Mouse (Mus musculus): ENCODE measurements around the gene Rabl3. TPM values are rescaled to one million over a fixed set of nuclear protein-coding genes. Genes with fewer than 3 reads are reported as not detected.

Gene Rabl3
- polyA plus RNA-seq, 1 experiment from 2014 or later: 42.3 TPM

GRCm38 (mm10) chr16:37517596-37518211, 22.0 kb upstream of the Rabl3 start:
- Histone ChIP-seq H3K36me3 (ENCODE audit: control insufficient read depth, insufficient read depth, low read length) (peaks cover 8% of the 10 kb centered on the region; the same call in 1 of the 2 replicates), H3K9me3 (ENCODE audit: control insufficient read depth, low read length) (no peaks in the 10 kb centered on the region), H3K27me3 (ENCODE audit: control insufficient read depth, insufficient read depth, low read length) (no peaks in the 10 kb centered on the region), H3K9ac (ENCODE audit: low read length) (no peak overlapping the region), H3K4me2 (ENCODE audit: low read depth, low read length, severe bottlenecking) (no peak overlapping the region), H3K4me3 (ENCODE audit: low read depth, low read length) (no peak overlapping the region), H3K4me1 (replicated peaks; ENCODE audit: control insufficient read depth, insufficient read depth, low read length) (no peaks in the 10 kb centered on the region), H3K27ac (ENCODE audit: low read depth, low read length) (no peak overlapping the region)
- ATAC-seq (replicated peaks; ENCODE audit: low FRiP score) (no peak), DNase-seq (ENCODE audit: low spot score) (no peak)
- WGBS: 91% methylated on average over 4 of the region's 4 CpGs

DNA sequence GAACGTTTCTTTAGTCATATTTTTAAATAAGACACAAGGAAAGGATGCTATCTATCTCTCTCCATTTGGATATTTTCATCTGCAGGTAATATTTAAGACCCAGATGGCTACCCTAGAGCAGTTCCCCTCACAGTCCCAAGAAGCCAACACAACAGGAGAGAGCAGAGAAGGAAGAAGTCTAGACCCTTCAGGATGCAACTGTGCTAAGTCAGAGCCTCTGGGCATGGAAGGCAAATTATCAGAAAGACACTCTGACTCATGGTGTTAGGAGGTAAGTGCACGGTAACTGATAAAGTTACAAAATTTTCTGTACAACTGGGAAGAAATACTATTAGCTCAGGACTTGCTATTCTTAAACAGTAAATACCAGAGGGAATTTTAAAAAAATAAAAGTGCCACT, 21.0 kb upstream of the Rabl3 start:
- no peak for DNase-seq (ENCODE audit: low spot score)
- Histone ChIP-seq H3K27ac (ENCODE audit: low read depth, low read length) (no peak overlapping the region), H3K4me2 (ENCODE audit: low read depth, low read length, severe bottlenecking) (no peak overlapping the region), H3K27me3 (ENCODE audit: control insufficient read depth, insufficient read depth, low read length) (no peaks in the 10 kb centered on the region), H3K4me1 (replicated peaks; ENCODE audit: control insufficient read depth, insufficient read depth, low read length) (no peaks in the 10 kb centered on the region), H3K9ac (ENCODE audit: low read length) (no peak overlapping the region), H3K9me3 (ENCODE audit: control insufficient read depth, low read length) (peaks cover 2% of the 10 kb centered on the region; the same call in 1 of the 2 replicates), H3K36me3 (ENCODE audit: control insufficient read depth, insufficient read depth, low read length) (peaks cover 11% of the 10 kb centered on the region; the same call in 1 of the 2 replicates), H3K4me3 (ENCODE audit: low read depth, low read length) (no peak overlapping the region)
- no peak for ATAC-seq (replicated peaks; ENCODE audit: low FRiP score)
- WGBS: 90% methylated on average over 2 of the region's 2 CpGs

GRCm38 (mm10) chr16:37519721-37520120, 20.0 kb upstream of the Rabl3 start:
- no peaks in the 10 kb centered on the region for H3K4me1 ChIP-seq (replicated peaks; ENCODE audit: control insufficient read depth, insufficient read depth, low read length)
- 95% methylated on average over 1 of the region's 1 CpGs for WGBS
- peaks cover 3% of the 10 kb centered on the region; the same call in 1 of the 2 replicates for H3K9me3 ChIP-seq (ENCODE audit: control insufficient read depth, low read length)
- ATAC-seq (replicated peaks; ENCODE audit: low FRiP score) (no peak), DNase-seq (ENCODE audit: low spot score) (no peak)
- H3K36me3 ChIP-seq (ENCODE audit: control insufficient read depth, insufficient read depth, low read length): peaks cover 16% of the 10 kb centered on the region; the same call in 1 of the 2 replicates
- H3K9ac ChIP-seq (ENCODE audit: low read length): no peak overlapping the region
- no peaks in the 10 kb centered on the region for H3K27me3 ChIP-seq (ENCODE audit: control insufficient read depth, insufficient read depth, low read length)
- no peak overlapping the region for H3K27ac ChIP-seq (ENCODE audit: low read depth, low read length)
- H3K4me2 ChIP-seq (ENCODE audit: low read depth, low read length, severe bottlenecking): no peak overlapping the region
- no peak overlapping the region for H3K4me3 ChIP-seq (ENCODE audit: low read depth, low read length)

DNA sequence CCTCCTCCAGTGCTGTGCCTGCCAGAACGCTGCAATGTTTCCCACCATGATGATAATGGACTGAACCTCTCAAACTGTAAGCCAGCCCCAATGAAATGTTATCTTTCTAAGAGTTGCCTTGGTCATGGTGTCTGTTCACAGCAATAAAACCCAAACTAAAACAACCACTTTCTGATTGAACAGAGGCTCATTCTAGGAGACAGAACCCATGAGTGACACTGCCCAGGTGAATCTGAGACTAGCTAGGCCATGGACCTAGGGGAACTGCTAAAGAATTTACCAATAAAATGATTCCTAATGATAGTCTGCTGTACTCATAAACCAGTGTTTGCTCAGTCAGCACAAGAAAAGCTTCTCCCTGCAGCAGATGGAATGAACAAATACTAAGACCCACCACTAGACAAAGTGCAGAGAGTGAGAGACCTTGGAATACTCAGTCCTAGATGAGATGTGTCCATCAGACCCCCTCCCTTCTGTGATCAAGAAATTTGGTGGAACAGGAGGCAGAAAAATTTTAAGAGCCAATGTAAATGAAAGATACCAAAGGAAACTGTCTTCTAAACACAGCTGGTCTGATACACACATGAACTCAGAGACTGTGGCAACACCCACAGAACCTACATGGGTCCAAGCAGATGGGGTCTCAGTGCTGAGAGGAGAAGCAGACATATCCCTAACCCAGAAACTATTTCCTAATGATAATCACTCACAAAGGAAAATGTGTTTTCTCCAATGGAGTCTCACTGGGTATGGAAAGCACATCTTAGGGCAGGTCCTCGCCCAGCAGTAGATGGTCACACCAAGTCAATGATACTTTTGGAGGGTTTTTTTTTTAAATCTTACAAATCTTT, 19.3 kb upstream of the Rabl3 start:
- H3K27ac ChIP-seq (ENCODE audit: low read depth, low read length): no peak overlapping the region
- no peak overlapping the region for H3K9ac ChIP-seq (ENCODE audit: low read length)
- peaks cover 3% of the 10 kb centered on the region; the same call in 1 of the 2 replicates for H3K9me3 ChIP-seq (ENCODE audit: control insufficient read depth, low read length)
- H3K4me1 ChIP-seq (replicated peaks; ENCODE audit: control insufficient read depth, insufficient read depth, low read length): no peaks in the 10 kb centered on the region
- no peak overlapping the region for H3K4me2 ChIP-seq (ENCODE audit: low read depth, low read length, severe bottlenecking)
- no peak for ATAC-seq (replicated peaks; ENCODE audit: low FRiP score)
- H3K4me3 ChIP-seq (ENCODE audit: low read depth, low read length): no peak overlapping the region
- WGBS: 93% methylated on average over 2 of the region's 2 CpGs
- DNase-seq (ENCODE audit: low spot score): no peak
- no peaks in the 10 kb centered on the region for H3K27me3 ChIP-seq (ENCODE audit: control insufficient read depth, insufficient read depth, low read length)
- peaks cover 16% of the 10 kb centered on the region; the same call in 1 of the 2 replicates for H3K36me3 ChIP-seq (ENCODE audit: control insufficient read depth, insufficient read depth, low read length)

GRCm38 (mm10) chr16:37522100-37522697, 17.5 kb upstream of the Rabl3 start:
- Histone ChIP-seq H3K27ac (ENCODE audit: low read depth, low read length) (no peak overlapping the region), H3K4me3 (ENCODE audit: low read depth, low read length) (no peak overlapping the region), H3K27me3 (ENCODE audit: control insufficient read depth, insufficient read depth, low read length) (no peaks in the 10 kb centered on the region), H3K4me1 (replicated peaks; ENCODE audit: control insufficient read depth, insufficient read depth, low read length) (no peaks in the 10 kb centered on the region), H3K36me3 (ENCODE audit: control insufficient read depth, insufficient read depth, low read length) (peaks cover 16% of the 10 kb centered on the region; the same call in 1 of the 2 replicates), H3K9ac (ENCODE audit: low read length) (no peak overlapping the region), H3K9me3 (ENCODE audit: control insufficient read depth, low read length) (peaks cover 3% of the 10 kb centered on the region; the same call in 1 of the 2 replicates), H3K4me2 (ENCODE audit: low read depth, low read length, severe bottlenecking) (no peak overlapping the region)
- ATAC-seq (replicated peaks; ENCODE audit: low FRiP score) (no peak), DNase-seq (ENCODE audit: low spot score) (no peak)
- 92% methylated on average over 7 of the region's 7 CpGs for WGBS

- H3K4me3 ChIP-seq (ENCODE audit: low read depth, low read length): no peak overlapping the region
- DNase-seq (ENCODE audit: low spot score) (no peak), ATAC-seq (replicated peaks; ENCODE audit: low FRiP score) (no peak)
- H3K27me3 ChIP-seq (ENCODE audit: control insufficient read depth, insufficient read depth, low read length): no peaks in the 10 kb centered on the region
- H3K36me3 ChIP-seq (ENCODE audit: control insufficient read depth, insufficient read depth, low read length): peaks cover 13% of the 10 kb centered on the region; the same call in 1 of the 2 replicates
- H3K4me1 ChIP-seq (replicated peaks; ENCODE audit: control insufficient read depth, insufficient read depth, low read length): no peaks in the 10 kb centered on the region
- H3K9ac ChIP-seq (ENCODE audit: low read length): no peak overlapping the region
- no peak overlapping the region for H3K4me2 ChIP-seq (ENCODE audit: low read depth, low read length, severe bottlenecking)
- H3K9me3 ChIP-seq (ENCODE audit: control insufficient read depth, low read length): peaks cover 3% of the 10 kb centered on the region; the same call in 1 of the 2 replicates
- H3K27ac ChIP-seq (ENCODE audit: low read depth, low read length): no peak overlapping the region
- WGBS: 95% methylated on average over 2 of the region's 2 CpGs
Observed at GRCm38 (mm10) chr16:37525121-37525520, 14.6 kb upstream of the Rabl3 start.

DNA sequence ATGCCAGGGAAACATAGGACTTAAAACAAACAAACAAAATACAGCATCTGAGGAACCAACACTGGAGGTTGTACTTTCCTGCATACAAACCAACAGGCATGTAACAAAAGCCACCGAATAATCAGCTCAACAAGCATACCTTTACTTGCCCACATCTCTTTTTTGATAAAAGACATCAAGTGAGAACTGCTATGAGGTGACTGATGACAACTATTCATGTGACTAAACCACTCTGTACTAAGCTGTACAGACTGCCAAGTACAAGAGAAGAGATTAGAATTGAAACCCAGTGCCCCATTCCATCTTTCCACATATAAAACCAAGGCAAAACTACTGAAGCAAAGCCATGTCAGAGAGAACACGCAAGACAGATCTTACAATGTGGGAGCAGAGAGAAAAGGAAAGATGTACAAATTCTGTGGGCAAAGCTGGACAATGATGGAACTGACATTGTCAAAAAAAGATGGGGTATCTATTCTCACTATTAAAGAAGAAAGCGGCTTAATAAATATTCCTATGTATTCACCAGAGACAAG, 12.9 kb upstream of the Rabl3 start:
- no peak for ATAC-seq (replicated peaks; ENCODE audit: low FRiP score)
- WGBS: 95% methylated on average over 3 of the region's 3 CpGs
- H3K9me3 ChIP-seq (ENCODE audit: control insufficient read depth, low read length): peaks cover 3% of the 10 kb centered on the region; the same call in 1 of the 2 replicates
- H3K9ac ChIP-seq (ENCODE audit: low read length): no peak overlapping the region
- no peak overlapping the region for H3K4me3 ChIP-seq (ENCODE audit: low read depth, low read length)
- peaks cover 10% of the 10 kb centered on the region; the same call in 1 of the 2 replicates for H3K36me3 ChIP-seq (ENCODE audit: control insufficient read depth, insufficient read depth, low read length)
- no peak overlapping the region for H3K4me2 ChIP-seq (ENCODE audit: low read depth, low read length, severe bottlenecking)
- H3K4me1 ChIP-seq (replicated peaks; ENCODE audit: control insufficient read depth, insufficient read depth, low read length): no peaks in the 10 kb centered on the region
- no peaks in the 10 kb centered on the region for H3K27me3 ChIP-seq (ENCODE audit: control insufficient read depth, insufficient read depth, low read length)
- H3K27ac ChIP-seq (ENCODE audit: low read depth, low read length): no peak overlapping the region
- DNase-seq (ENCODE audit: low spot score): no peak

DNA sequence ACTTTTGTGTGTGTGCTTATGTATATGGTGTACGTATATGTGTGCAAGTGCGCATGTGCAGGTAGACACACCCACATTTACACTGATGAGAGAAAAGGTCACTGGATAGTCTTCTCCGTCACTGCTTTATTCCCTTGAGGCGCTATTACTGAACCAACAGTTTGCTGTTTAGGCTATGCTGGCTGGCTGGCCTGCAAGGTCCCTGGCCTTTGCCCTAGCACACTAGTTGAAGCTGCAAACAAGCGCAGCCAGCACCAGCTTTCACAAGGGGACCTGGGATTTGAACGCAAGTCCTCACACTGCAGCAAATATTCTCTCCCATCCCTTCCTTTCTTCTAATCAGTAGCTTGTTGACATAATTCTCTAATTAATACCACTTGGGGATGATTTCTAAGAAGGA, 9.5 kb upstream of the Rabl3 start:
- no peak overlapping the region for H3K27ac ChIP-seq (ENCODE audit: low read depth, low read length)
- H3K4me2 ChIP-seq (ENCODE audit: low read depth, low read length, severe bottlenecking): no peak overlapping the region
- H3K4me1 ChIP-seq (replicated peaks; ENCODE audit: control insufficient read depth, insufficient read depth, low read length): no peaks in the 10 kb centered on the region
- H3K36me3 ChIP-seq (ENCODE audit: control insufficient read depth, insufficient read depth, low read length): no peaks in the 10 kb centered on the region
- no peaks in the 10 kb centered on the region for H3K27me3 ChIP-seq (ENCODE audit: control insufficient read depth, insufficient read depth, low read length)
- WGBS: 92% methylated on average over 6 of the region's 6 CpGs
- H3K4me3 ChIP-seq (ENCODE audit: low read depth, low read length): no peak overlapping the region
- DNase-seq (ENCODE audit: low spot score): no peak
- H3K9ac ChIP-seq (ENCODE audit: low read length): no peak overlapping the region
- H3K9me3 ChIP-seq (ENCODE audit: control insufficient read depth, low read length): no peaks in the 10 kb centered on the region
- ATAC-seq (replicated peaks; ENCODE audit: low FRiP score): no peak

Data from forebrain, embryonic 11.5 days (tissue).